ENCODE assay signal across 8 mouse cellular contexts in the genomic region with DNA sequence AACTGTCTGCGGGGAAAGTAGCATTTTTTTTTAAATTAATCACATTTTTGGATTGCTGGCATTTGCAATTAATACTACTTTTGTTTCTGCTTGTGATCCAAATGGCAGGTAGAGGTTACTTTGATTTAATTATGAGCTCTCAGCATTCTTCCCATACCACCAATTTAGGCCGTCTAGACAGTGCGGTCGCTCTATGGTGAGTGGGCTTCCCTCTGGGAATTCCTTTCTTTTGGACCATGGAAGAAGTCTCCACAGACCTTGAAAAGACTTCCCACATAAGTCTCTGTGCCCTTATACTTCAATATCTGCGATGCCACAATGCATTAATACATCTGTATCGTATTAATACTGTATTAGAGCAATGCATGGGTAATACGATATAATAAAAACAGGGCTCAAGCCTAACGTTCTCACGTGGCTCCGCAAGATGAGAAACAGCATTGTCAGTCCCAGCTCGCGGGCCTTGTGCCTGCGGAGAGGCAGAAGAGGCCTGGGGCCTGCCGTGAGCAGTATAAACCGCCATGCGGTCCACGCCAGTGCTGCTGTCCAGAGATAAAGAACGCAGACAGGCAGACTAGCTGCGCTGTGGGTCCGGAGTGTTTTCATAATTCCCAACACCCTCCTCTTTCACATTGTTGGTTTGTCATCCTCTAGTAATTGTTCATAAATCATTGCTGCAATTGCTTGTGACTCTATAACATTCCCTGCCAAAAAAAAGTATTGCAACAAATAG.
DNase-seq lines count a peak whose midpoint lies in the region; ATAC-seq and TF ChIP-seq lines count a peak whose summit lies in the region.

No protein-coding gene starts in this region.

- no peak for TF ChIP-seq POLR2A in testis, adult 2 months (IDR thresholded peaks at IDR 0.05; ENCODE audit: control insufficient read depth, low read depth, low read length)

- no peak overlapping the region for H3K4me3 ChIP-seq in testis, adult 2 months (ENCODE audit: control insufficient read depth, low read depth, low read length)
- H3K4me3 ChIP-seq in limb, embryonic 12.5 days (replicated peaks): no peak overlapping the region
- no peak overlapping the region for H3K4me3 ChIP-seq in stomach, postnatal 0 days (ENCODE audit: low read depth, low read length)

- intact Hi-C loops in gastrocnemius, postnatal 36 days (cut with DNase I): no loop called here
- intact Hi-C loops in left cerebral cortex, postnatal 25 days (cut with DNase I): no loop called here

- TF ChIP-seq CTCF in testis, adult 2 months (IDR thresholded peaks at IDR 0.05; ENCODE audit: control insufficient read depth, insufficient read depth, insufficient replicate concordance, low read depth, low read length): no peak
- TF ChIP-seq CTCF in stomach, postnatal 0 days (IDR thresholded peaks at IDR 0.05; ENCODE audit: low read depth): no peak

- H3K27ac ChIP-seq in testis, adult 2 months (ENCODE audit: control insufficient read depth, insufficient read depth, low read depth, low read length): peak overlapping the region; percentile 16; the same call in 1 of the 2 replicates
- H3K27ac ChIP-seq in limb, embryonic 12.5 days: peak overlapping the region; percentile 80
- H3K27ac ChIP-seq in stomach, postnatal 0 days (replicated peaks): peak overlapping the region; percentile 13; the same call in 1 of the 2 replicates

- no peaks in the 10 kb centered on the region for H3K9me3 ChIP-seq in limb, embryonic 12.5 days
- no peaks in the 10 kb centered on the region for H3K9me3 ChIP-seq in stomach, postnatal 0 days (ENCODE audit: control insufficient read depth, low read length)

- no peak overlapping the region for H3K9ac ChIP-seq in limb, embryonic 12.5 days (replicated peaks)
- H3K9ac ChIP-seq in stomach, postnatal 0 days (ENCODE audit: low read length): no peak overlapping the region

- no peaks in the 10 kb centered on the region for H3K36me3 ChIP-seq in testis, adult 2 months (ENCODE audit: control insufficient read depth, insufficient read depth, low read length)
- no peaks in the 10 kb centered on the region for H3K36me3 ChIP-seq in limb, embryonic 12.5 days
- H3K36me3 ChIP-seq in stomach, postnatal 0 days (ENCODE audit: control insufficient read depth, insufficient read depth, low read length): no peaks in the 10 kb centered on the region

- 46% methylated on average over 20 of the region's 20 CpGs for WGBS in limb, embryonic 12.5 days
- 64% methylated on average over 20 of the region's 20 CpGs for WGBS in stomach, postnatal 0 days

- ATAC-seq in limb, embryonic 12.5 days (ENCODE audit: insufficient number of reproducible peaks, insufficient read depth, low FRiP score, low TSS enrichment, low read depth): no peak
- peak; percentile 24; the same call in 1 of the 2 replicates for ATAC-seq in stomach, postnatal 0 days (ENCODE audit: low FRiP score, low TSS enrichment)

- peak overlapping the region; percentile 20 for H3K4me2 ChIP-seq in limb, embryonic 12.5 days
- H3K4me2 ChIP-seq in stomach, postnatal 0 days (replicated peaks; ENCODE audit: low read depth): no peak overlapping the region

- no peaks in the 10 kb centered on the region for H3K4me1 ChIP-seq in testis, adult 2 months (ENCODE audit: control insufficient read depth, insufficient read depth, low read length)
- H3K4me1 ChIP-seq in limb, embryonic 12.5 days (replicated peaks): peaks cover 26% of the 10 kb centered on the region
- H3K4me1 ChIP-seq in stomach, postnatal 0 days (replicated peaks; ENCODE audit: control insufficient read depth, insufficient read depth): no peaks in the 10 kb centered on the region

- no peaks in the 10 kb centered on the region for H3K27me3 ChIP-seq in testis, adult 2 months (ENCODE audit: control insufficient read depth, insufficient read depth, low read length)
- no peaks in the 10 kb centered on the region for H3K27me3 ChIP-seq in limb, embryonic 12.5 days
- no peaks in the 10 kb centered on the region for H3K27me3 ChIP-seq in stomach, postnatal 0 days (ENCODE audit: control insufficient read depth, insufficient read depth, low read length)

- DNase-seq in testis, postnatal 14 days (ENCODE audit: low spot score): no peak
- peak; percentile 16 to 35 for DNase-seq in gastrocnemius, postnatal 36 days
- no peak for DNase-seq in stomach, postnatal 0 days (ENCODE audit: low spot score)
- DNase-seq in left cerebral cortex, postnatal 25 days (ENCODE audit: low spot score in 2 of 2): no peak
- DNase-seq in right cerebral cortex, adult 18-20 months: no peak
- DNase-seq in thymus, adult 18-20 months: no peak

- TF ChIP-seq EP300 in stomach, postnatal 0 days (optimal IDR thresholded peaks at IDR 0.05): no peak

Comparison
In these comparisons a context has a peak if more than half of its experiments do, and no peak if none do; other contexts are left out.
1. H3K27ac ChIP-seq: peak in every context shown above with its lines; median percentile 80 in limb, embryonic 12.5 days; 16 in testis, adult 2 months; 13 in stomach, postnatal 0 days.
2. DNase-seq: peak in gastrocnemius, postnatal 36 days (2 of 2); none in testis, postnatal 14 days (single experiment), stomach, postnatal 0 days (single experiment), left cerebral cortex, postnatal 25 days (0 of 2), right cerebral cortex, adult 18-20 months (single experiment) and thymus, adult 18-20 months (0 of 2).